Mouse (Mus musculus) c-Kit-positive CD71-positive TER-119-positive erythroid progenitor cells, embryonic 14.5 days (primary cell): ENCODE results near the gene Fut8.

Experiments used
- DNase-seq: peaks from one replicate; pipeline ENCODE4 v3.0.0-alpha.2; 2013; ENCODE audit warnings: low spot score

Gene Fut8

DNA sequence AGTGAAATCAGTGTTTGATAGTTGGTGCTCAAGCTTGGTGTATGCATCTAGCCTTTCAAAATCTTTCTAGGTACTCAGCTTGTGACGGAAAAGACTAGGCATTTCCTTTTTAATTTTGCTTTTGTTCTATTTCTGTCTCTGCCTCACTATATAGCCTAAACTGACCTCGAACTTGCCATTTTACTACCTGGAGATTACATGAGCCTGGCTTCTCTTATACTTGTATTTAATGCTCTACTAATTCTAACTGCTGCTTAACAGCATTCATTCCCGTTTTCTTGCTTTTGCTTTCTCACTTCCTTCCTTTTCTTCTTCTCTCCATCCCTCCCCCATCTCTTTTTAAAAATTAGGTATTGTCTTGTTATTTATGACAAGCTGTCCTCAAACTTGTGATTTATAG, 67.6 kb downstream of the Fut8 start:
- no peak for DNase-seq

DNA sequence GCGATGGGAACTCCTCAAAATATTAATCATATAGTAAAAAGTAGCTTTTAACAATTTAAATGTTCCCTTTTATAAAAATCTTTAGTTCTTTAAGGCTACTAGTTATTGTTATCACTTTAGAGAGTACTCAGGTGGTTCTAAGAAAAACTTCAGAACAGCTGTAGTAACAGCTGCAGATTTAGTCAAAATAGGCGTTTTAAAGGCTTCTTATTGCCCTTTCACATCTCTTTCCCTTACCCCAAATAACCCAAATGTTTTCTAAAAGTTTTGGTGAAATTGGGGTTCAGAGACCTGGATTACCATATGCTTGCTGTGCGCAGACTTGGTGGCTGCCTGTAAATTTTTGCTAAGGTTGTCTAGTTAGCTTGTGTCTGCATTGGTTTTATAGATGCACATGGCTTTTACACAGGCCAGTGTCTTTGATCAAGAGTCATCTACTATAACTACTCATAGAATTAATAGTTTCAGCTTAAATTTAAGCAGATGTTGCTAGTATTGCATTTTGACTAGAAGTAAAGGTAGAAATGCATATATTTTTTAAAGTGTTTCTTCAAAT, 68.9 kb downstream of the Fut8 start:
- no peak for DNase-seq

DNA sequence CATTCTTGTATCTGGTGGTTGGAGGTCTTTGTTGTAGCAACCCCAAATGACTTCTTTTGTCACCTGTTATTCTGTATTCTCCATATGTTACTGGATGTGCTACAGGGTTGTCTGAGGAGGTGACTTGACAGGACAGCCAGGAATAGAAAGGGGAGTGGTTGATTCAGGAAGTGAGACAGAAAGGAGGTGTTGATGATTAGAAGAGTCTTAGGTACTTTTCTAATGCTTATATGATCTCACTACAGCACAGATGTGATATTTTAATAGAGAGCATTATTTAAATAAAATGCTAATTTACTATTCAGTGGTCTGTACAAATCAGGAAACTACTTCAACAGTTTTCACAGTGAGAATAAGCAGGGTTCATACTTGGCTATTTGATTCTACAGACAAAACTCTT, 71.6 kb downstream of the Fut8 start:
- no peak for DNase-seq

- DNase-seq, result no peak
Measured at GRCm38 (mm10) chr12:77313502-77313901, 75.6 kb downstream of the Fut8 start.

GRCm38 (mm10) chr12:77324142-77324541, 86.2 kb downstream of the Fut8 start:
- DNase-seq, result no peak

GRCm38 (mm10) chr12:77346521-77346920, 108.6 kb downstream of the Fut8 start:
- no peak for DNase-seq

DNA sequence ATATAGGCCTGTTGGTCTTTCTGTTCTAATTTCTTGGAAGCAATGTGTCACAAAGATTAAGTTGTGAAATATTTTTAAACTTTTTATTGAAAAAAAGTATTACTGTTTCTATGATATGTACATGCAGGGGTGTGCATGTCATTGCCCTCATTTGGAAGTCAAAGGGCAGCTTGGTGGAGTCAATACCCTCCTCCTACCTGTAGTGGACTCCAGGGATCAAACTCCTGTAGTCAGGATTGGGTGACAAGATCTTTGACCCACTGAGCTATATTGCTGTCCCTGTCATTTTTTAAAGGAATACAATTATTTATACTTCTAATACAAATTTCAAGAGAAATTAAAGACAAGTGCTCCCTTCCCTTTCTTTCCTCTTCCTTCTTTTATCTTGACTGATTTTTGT, 111.6 kb downstream of the Fut8 start:
- DNase-seq, result no peak

- DNase-seq, result no peak
Measured at GRCm38 (mm10) chr12:77415720-77416119, 177.8 kb downstream of the Fut8 start.

DNA sequence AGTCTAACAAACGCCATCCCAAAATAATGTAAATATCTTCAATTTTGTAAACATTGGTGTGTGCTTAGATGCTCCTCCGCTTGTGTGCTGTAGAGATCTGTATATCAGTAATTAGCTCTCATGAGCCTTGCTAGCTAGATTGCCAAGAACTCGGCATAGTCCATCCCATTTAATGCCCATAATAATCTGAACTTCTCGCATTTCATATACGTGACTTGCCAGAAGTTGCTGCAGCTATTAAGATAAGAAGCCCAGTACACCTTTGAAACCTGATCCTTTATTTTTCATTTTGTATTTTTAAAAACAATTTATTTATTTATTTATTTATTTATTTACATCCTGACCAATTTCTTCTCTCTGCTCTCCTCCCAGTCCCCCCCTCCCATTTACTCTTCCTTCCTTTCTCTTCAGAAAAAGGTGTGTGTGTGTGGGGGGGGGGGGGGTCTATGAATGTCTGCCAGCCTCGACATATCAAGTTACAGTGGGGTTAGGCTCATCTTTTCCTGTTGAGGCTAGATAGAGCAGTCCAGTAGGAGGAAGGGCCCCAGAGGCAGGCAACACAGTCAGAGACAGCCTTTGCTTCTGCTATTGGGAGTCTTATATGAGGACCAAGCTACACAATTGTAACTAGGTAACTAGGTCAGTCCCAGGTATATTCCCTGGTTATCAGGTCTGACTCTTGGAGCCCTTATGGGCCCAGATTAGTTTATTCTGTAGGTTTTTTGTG, 183.9 kb downstream of the Fut8 start:
- no peak for DNase-seq

DNA sequence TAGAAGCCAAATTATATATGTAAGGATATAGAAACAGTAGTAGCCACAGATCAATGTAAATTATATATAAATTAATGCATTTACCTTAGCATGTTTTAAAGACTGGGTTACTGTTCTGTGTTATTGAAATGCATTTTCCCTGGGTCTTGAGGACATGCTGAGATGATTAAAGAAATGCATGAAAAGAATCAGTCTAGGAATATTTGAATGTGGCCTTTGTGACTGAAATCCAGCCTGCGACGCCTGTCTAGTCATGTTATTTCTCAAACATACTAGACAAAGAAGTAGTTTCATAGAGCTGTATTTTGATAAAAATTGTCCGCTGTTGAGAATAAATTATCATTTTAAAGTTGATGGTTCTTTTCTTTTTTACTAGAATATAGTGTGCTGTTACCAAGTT, 188.2 kb downstream of the Fut8 start:
- no peak for DNase-seq

DNA sequence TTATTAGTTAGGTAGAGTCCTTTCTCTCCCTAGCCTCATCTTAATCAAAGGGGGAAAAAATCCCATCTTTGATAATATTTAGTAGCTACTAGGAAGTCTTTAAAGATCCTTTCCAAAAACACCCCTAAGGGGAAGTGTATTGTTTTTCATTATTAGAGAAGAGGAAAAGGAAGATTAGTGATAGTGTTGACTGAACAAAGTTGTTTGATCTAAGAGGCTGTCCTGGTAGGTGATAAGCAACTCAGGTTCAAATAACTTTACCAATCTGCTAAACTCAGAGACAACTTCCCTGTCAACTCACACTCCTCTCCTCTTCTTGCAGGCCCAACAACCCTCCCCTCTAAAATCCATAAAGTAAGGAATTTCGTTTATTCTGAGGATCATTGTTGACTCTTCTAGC, 190.2 kb downstream of the Fut8 start:
- DNase-seq, result no peak

DNA sequence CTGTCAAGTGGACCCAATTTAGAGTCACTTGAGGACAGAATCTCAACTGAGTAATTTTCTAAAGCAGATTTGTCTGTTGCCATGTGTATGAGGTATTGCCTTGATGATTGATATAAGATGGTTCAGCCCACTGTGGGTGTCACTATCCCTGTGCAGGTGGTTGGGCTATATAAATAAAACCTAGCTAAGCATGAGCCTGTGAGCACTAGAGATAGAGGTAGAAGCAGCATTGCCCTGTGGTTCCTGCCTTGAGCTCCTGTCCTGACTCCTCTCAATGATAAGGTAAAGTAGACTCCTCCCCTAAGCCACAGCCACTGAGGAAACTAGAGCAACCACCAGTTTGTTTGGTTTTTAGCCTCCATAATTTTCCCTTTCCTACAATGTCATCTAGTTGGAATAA, 191.5 kb downstream of the Fut8 start:
- no peak for DNase-seq

GRCm38 (mm10) chr12:77436733-77437132, 198.8 kb downstream of the Fut8 start:
- DNase-seq, result no peak

DNA sequence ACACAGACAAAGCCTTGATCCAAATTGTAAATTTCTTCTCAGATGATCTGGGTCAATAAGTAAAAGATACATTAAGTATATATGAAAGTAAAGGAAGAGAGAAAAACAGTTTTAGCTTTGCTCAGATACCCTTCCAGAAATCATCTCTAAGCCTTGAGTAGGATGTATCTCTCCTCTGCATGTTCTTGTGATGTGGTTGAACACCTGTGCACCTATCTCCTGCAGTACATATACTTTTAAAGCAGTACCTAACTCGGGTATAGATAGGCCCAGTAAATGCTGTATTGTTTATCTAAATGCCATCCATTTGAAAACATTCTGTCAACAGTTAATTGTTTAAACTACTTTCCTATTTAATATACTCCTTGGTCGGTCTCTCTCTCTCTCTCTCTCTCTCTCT, 212.9 kb downstream of the Fut8 start:
- DNase-seq, result no peak

DNA sequence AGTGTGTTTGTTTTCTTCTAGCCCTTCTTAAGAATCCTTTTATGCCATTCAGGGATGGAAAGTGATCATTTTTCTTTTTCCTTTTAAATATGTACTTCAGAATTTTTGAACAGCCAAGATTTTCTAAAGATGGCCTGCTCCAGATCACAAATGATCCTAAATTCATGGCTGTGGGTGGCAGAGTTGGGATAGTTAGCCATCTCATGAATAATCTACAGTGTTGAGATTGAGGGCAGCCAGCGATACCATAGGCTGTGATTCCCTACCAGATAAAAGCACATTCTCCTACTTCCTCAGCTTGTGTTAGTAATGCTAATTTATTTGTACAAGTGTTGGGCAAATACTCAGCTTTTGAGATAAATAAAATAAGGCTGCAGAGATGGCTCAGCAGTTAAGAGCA, 228.3 kb downstream of the Fut8 start:
- DNase-seq, result no peak

DNA sequence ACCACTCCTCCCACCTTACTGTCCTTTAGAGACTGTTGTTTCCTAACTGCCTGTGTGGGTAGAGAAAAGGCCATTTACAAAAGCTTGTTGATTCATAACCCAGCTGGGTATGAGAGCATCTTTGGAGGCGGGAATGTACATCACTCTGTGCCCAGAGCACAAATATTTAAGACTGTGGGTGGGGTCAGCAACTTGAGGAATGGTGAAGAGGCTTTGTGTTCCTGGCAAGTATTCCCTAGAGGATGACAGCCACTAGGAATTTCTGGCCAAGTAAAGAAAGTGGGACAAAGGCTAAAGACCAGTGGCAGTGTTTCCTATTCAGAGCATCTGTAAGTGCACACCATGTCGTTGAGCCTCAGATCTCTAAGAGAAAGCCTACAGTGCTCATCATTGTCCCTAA, 242.0 kb downstream of the Fut8 start:
- no peak for DNase-seq

DNA sequence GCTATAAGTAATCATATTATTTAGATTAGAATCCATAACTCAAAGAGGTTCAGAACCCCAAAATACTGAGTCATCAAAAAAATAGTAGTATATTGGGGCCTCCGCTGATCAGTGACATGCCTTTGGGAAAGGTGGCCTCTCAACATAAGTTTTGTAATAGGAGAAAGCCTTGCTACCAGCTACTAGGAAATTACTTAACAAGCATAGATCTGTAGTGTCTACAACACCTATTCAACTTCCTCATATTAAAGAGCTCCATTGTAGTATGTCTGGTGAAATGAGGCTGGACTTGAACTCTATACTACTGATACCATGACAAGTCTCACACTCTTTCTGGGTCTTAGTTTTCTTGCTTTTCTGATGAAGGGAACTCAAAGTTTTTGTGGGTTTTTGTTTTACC, 243.2 kb downstream of the Fut8 start:
- DNase-seq, result no peak

DNA sequence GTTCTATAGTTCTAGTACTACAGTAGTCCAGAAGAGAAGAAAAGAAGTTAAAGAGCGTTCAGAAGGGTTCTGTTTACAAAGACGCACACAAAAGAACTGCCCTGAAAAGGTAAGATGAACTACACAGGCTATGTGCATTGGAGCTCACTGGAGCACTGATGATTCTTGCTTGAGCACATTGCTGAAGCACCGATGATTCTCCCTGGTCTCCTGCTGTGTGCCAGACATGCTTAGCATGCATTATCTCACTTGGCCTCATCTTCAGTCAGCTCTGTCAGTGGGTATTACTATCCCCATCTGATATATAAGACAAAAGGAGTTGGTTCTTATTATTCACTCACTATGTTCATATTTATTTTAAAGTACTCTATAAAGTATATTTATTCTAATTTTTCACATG, 243.9 kb downstream of the Fut8 start:
- DNase-seq, result no peak

GRCm38 (mm10) chr12:77483180-77483855, 245.4 kb downstream of the Fut8 start:
- DNase-seq, result no peak

DNA sequence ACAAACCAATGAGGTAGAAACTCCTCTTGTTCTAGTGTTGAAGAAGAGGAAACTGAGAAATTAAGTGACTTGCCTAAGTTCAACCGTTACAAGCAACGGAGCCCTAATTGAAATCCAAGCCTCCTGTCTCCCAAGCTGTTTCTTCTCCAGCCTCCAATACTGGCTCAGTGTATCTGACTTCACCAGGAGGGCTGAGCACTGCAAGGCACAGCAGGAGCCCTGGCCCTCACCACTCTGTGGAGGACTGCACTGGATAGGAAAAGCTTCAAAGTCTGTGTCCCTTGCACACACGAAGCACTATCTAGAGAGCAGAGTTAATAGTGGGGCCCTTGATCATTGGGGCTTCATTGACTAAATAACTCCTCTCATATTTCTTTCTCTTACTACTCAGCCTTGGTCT, 246.8 kb downstream of the Fut8 start:
- DNase-seq, result no peak

DNA sequence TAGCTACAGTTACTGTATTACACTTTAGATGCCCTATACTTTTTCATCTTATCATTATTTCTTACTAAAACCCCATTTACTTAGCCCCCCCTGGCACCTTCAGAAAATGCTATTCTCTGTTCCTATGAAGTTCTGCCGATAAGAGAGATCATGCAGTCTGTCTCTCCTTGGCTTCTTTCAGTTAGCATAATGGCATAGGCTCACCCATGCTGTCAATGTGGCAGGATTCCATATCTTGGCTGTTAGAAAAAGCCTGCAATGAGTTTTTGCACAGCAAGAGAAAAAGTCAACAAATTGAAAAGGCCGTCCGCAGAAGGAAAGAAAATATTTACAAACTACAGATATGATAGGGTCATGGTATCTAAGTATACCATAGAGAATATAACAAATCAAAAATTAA, 253.6 kb downstream of the Fut8 start:
- DNase-seq, result no peak

DNA sequence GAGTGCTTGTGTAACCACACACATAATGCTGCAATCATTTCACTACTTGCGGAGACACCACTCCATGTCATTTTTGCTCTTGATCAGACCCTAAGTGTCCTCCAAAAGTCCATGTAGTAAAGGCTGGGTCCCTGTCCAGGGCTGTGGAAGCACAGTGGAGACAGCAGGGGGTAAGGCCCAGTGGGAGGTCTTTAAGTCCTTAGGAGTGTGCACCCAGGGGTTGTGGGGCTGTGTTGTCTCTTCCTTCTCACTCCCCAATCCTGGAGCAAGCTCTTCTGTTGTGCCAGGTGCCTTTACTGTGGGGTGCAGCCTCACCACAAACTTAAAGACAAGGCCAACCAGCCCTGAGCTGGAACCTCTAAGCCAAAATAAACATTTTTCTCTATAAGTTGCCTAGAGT, 257.9 kb downstream of the Fut8 start:
- no peak for DNase-seq

GRCm38 (mm10) chr12:77498153-77498552, 260.2 kb downstream of the Fut8 start:
- DNase-seq, result no peak
